Mouse (Mus musculus) liver (tissue): ENCODE measurements around the gene 3110082I17Rik.

Experiments
- DNase-seq: peaks from one replicate; pipeline ENCODE4 v3.0.0-alpha.2; 2020; ENCODE audit warnings: mixed read lengths

3110082I17Rik gene

DNA sequence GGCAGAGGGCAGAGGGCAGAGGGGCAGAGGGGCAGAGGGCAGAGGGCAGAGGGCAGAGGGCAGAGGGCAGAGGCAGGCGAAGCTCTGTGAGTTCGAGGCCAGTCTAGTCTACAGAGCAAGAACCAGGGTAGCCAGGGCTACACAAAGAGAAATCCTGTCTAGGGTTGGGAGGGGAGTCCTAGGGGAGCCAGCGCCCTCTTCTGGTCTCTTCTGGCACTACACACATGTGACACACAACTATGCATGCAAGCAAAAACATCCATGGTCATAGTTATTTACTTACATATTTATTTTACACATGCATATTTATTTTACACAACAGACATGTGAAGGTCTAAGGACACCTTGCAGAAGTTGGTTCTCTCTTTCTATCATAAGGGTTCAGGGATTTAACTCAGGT is 42.8 kb downstream of the 3110082I17Rik start:
- no peak for DNase-seq

DNA sequence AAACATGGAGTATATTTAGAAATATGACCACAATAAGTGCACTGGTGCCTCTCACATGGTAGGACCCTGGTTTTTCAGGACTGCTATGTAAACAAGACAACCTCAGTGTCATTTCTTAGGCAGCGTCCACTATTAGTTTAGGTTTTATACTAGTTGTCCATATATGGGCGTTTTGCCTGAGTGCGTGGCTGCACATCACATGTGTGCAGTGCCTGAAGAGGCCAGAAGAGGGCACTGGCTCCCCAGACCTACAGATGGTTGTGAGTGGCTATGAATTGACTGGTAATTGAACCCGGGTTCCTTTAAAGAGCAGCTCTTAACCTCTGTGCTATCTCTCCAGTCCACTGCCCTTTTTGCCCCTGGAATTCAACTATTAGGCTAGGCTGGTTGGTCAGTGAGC is 43.4 kb downstream of the 3110082I17Rik start:
- DNase-seq: no peak

DNA sequence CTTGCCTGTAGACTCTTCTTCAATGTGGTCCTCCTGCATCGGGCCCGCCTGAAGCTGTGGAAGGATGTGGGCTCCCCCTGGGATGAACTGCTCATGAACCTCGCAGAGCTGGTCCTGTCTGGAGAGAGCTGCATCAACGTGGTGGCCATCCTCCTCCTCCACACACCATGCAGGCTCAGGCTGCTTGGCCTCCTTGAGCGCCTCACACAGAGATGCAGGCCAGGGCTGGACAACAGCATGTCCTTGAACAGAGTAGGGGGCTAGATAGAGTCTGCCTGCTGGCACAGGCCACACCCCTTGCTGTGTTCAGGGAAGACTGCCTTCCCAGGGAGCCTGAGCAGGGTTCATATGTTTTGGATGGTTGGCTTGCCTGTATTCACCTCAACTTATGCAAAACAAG is 45.3 kb downstream of the 3110082I17Rik start:
- no peak for DNase-seq

DNA sequence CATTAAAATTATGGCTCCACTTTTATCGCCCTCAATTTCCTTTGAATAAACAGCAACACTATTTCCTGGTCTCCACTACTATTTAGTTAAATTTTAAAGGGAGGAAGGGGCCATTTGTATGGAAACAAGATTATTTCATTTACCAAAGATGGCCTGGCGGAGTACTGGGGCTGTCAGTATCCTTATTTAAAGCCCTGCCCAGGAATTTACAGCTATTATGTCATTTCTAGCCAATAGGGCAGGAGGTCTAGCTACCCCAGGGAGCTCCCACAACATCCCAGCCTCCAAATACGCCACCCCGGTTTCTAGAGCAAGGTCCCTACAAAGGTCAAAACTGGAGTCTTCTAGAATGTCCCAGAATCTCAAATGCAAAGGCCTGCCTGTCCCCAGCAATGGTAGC is 46.8 kb downstream of the 3110082I17Rik start:
- DNase-seq: no peak

DNA sequence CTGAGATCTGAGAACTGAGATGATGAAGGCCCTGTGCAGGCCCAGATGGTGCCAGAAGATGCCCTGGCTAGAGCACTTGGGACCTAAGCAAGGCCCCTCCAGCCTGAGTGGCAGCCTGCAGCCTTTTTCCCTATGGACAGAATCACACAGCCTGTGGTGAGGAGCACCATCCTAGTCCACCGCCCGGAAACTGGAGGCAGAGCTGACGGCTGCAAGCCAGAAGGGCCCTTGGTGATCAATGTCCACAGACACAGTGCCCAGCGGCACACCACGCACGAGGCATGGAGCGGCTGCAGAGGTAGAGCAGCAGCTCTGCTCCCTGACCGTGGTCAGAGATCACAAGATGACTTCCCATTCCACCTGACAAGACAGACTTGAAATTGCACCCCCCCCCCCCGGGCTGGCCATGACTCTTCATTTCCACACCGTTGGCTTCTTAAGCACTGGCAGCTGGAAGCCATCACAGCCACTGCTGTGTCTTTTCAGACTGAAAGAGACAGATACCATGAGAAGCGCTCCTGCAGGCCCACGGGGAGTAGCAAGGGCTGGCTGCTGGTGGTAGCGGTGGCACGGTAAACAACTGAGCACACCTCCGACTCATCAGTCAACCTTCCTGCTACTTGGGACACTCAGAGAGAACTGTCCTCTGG is 48.5 kb downstream of the 3110082I17Rik start:
- DNase-seq: no peak

DNA sequence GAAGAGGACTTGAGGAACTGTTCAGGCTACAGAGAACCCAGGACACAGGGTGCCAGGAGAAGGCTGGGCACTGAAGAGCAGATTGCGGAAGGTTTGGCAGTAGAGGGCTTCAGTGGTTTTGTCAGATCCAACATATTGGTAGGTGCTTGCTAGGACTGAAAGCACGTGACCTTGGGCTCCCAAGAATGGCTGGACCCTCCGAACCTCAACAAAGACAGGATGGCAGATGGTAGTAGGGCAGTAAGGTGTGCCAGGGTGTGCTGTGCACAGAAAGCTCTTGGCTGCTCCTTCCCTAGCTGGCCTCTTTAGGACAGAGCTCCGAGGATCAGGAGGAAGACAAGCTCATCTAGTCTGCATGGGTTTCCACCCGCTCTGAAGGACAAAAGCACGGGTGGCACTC is 49.2 kb downstream of the 3110082I17Rik start:
- no peak for DNase-seq

DNA sequence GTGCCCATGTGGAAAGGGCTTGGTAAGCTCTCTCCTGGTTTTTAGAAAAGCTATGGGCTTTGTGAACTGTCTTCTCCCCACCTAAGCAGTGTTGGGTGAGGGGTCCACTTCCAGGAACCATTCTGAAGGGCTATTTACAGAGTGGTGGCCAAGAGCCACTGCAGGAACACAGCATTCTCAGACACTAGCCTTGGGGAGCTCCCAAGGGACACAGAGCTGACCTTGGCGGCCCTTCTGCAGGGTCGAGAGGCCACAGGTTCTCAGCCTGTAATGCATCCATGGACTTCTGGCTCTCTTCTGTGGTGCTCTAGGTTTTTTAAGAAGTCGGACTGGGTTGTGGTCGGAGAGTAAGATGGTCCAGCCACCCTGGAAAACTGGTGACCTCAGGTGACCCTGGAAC is 50.3 kb downstream of the 3110082I17Rik start:
- no peak for DNase-seq

DNA sequence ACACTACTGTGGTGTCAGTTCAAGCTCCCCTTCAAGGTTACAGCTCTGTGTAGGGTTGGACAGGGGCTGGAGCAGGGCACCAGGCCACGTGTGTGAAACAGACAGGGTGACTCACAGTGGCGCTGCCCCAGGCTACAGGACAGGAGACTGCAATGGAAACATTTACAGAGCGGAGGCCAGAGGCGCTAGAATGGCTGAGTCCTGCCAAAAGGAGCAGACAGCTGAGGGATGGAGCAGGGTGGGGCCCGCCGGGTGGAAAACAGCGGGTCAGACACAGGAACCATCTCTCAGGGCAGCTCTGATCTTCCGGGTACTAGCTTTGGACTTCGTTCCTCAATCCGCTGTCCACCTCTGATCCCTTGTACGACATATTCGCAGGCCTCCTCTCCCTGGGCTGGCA is 50.9 kb downstream of the 3110082I17Rik start:
- no peak for DNase-seq

DNA sequence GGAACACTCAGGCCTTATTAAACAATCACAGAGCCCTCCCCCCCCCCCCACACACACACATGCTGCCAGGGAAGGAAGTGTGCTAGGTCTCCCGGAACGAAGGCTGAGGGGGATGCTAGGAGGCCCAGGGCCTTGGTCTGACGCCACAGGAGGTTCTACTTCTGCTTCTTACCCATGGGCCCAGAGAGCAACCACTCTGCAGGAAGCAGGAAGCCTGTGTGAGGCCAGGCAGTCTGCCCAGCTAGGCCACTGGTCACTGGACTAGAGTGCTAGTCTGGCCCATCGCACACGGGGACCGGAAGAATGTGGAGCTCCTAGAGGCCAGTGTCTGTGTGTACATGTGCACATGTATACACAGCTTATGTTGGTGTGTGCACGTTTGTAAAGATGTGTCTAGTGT is 51.8 kb downstream of the 3110082I17Rik start:
- DNase-seq: no peak

DNA sequence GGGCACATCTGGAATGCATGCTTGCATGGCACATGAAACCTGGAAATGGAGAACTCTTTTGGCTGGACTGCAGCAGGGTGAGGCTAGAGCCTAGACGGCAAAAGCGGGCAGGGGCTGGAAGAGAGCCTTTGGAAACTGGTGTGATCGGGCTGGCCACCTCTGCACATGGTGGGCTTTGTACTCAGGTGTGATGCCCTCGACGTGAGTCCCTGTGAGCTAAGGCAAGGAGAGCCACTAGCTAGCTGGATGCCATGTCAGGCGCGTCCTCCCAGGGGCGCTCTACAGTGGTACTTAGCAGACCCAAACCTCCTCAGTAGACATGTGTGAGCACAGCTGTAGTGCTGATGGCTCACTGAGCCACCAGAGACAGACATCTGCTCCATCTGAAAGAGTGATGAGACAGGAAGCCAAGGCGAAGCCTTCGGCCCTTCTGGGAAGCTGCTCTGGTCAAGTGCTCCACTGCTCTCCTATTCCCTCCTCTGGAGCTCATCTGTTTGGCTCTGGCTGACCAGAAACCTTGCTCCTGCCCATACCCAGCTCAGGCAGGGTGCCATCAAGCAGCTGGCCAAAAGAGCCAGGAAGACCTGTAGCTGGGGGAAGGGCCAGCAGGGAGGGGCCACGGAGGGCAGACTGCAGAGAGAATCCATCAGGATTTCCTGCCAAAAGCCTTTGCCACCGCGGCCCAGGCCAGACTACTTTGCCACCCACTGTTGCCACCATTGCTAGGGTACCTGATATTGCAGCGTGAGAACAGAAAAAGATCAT is 53.0 kb downstream of the 3110082I17Rik start:
- DNase-seq: no peak

DNA sequence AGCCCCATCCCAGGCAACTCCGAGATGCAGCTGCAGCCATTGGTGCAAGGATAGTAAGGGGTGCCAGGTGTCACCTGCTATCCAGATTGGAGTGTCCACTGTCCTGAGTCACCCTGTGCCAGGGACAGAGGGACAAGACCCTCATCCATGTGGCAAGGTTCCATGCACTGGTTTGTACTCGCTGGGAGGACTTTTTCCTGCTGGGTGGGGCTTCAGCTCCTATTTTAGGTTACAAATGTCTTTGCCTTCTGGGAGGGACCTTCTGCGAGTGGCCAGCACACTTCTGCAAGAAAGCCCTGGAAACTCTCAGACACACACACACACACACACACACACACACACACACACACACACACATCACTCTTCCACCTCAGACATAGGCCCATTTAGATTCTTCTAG is 54.4 kb downstream of the 3110082I17Rik start:
- no peak for DNase-seq

DNA sequence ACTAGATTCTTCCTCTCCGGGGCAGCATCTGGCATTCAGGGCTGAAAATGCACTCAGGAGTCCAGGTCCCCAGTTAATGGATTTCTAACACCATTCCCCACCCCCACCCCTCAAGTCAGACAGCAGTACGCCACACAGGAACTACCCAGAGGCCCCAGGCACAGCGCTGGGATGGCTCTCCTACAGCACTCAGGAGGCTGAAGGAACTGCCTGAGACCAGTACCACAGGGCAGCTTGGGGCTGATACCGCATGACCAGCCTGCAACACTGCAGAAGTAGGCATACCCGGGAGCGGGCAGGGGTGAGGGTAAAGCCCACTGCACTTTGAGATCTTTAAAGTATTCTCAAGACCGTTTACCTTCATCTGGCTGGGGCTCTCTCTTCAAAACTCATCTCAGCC is 54.8 kb downstream of the 3110082I17Rik start:
- no peak for DNase-seq

DNA sequence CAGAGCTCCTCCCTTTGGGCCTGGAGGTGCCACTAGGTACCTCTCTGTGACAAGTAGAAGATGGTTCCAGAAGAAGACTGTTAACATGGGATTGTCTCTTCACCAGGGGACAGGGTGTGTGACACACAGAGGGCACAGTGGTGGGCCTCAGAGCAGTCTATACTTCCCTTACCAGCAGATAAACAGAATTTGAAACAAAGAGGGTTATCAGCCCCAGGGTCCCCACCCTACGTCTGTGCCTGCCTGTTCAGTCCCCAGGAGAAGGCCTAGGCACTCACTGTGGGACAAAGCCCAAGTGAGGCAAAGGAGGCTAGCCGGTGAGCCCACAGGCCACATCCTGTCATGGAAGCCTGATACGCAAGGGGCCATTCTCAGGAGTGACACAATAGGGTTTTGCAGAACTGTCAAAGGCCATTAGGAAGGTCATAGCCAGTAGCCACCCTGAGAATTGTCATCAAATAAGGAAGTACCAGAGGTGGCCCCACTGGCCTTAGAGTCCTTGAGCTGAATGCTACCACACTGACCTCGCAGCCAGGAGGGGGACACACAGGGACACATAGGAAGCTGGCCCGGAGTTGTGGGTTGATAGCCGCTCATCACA is 55.4 kb downstream of the 3110082I17Rik start, which contains the start of gene C130050O18Rik:
C130050O18Rik (plus strand) TSS at position 480 of the 601 bp plus-strand sequence.
- no peak for DNase-seq

DNA sequence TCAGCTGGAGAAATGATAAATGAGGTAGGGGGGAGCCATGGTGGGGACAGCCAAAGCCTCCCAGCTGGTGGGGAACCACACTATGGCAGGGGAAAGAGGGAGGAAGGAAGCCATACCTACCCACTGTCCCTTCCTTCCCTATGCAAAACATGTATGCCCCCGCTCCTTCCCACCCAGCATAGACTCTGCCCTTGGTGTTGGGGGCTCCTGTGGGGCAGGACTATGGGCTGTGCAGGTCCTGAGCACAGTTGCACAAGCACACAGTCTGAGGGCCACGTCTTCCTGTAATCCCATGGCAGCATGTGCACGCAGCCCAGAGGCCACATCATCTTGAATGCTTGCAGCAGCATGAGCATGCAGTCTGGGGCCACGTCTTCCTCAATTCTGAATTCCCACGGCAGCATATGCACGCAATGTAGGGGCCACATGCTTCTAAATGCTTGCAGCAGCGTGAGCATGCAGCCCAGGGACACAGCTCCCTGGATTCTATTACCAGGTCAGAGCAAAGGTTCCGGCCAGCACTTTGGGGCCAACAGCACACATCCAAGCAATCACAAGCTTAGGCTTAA is 56.6 kb downstream of the 3110082I17Rik start:
- no peak for DNase-seq

DNA sequence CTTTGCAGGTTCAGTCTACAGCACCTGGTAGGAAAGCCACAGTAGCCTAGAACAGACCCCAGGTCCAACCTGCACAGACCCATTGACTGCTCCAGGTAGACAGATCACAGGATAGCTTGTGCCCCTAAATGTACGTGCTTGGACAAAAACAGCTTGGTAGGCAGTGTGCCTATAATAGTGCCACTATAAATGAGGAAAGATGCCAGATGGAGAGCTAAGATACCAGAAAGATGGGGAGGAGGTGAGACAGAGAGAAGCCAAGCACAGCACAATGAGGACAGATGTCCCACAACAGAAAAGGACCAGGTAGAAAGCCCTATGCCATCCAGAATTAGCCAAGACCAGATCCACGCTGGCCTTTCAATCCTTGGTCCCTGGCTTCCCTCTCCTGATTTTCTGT is 58.2 kb downstream of the 3110082I17Rik start:
- DNase-seq: no peak

DNA sequence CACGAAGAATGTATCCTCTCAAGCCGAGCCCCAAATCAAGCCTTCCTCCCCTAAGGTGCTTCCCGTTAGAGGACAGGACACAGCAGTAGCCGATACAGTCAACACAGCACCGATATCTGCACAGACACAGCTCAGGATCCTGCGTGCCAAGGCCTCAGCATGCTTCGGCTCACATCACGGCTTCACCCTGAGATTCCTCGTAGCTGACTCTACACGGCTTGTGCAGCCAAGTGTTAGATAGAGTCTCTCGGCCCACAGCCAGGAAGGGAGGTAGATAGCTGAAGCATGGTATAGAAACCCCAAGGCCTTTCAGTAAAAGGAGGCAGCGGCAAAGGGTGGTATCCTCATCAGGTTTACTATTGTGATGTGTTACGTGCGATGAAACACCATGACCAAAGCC is 60.3 kb downstream of the 3110082I17Rik start:
- no peak for DNase-seq

DNA sequence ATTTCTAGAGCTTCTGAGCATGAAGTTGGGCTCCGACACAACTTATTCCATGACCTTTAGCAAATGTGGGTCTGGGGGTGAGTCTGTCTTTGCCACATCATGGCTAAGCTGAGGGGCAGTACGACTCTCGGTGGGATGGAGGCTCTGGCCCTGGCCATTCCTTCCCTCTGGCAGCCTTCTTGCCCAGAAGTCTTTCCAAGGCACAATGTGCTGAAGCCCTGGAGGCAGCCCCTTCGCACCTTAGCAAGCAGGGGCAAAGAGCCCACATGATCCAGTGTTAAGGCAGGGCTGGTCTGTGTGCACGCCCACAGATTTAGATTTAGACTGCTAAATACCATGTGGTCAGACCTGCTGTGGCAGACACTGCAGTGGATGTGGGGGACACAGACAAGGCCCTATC is 61.5 kb downstream of the 3110082I17Rik start:
- no peak for DNase-seq

DNA sequence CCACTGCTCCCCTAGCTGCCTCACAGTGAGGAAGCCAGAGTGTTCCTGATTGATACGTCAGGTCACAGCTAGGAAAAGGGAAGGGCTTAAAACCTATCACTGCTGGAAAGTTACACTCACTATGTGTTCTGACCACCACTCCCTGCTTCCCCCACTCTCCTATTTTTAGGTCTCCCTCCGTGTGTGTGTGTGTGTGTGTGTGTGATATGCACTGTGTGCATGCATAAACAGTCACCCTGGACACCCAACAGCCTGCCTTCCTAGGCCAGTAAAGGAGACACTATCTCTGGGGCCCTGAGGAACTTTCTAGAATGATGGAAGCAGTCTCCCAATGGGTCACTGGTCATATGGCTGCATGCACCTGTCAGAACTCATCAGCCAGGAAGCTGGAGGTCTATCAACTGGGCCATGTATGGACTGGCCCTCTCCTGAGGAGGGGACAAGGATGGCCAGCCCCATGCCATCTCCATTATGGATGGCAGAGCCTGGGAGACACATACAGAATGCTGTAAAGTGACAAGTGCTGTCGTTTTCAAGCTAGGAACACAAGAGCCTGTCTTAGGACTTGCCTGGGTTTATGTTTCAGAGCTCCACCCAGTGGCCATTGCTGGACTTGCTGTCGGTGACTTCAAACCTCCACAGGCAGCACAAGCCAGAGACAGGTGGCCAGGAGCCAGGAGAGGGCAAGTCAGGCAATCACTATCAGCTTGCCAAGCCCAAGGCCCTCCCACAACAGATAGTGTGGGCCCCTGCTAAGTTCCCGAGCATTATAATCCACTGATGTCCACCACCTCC is 62.2 kb downstream of the 3110082I17Rik start:
- peak; percentile 93 for DNase-seq

DNA sequence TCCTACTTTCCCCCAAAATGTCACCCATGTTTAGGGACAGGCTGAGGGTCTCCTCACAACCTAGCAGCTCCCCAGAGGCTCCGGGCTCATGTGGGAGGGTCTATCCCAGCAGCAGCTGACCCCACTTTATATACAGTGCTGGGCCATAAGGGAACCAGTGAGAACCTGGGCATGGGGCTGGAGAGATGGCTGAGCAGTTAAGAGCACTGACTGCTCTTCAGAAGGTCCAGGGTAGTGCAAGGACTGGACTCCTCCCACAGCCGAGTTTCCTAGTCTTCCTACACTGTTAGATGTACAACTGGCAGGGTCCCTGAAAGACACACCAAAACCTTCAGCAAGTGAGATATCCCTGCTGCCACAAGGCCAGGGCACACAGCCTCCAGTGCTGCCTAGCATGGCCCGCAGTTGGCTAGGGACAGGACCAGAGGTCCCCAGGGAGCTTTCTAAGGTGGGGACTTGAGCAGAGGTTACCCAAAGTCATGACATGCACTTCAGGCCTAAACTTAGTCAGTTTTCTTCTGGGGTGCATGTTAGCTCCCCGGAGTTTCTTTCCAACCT is 62.9 kb downstream of the 3110082I17Rik start:
- DNase-seq: no peak

DNA sequence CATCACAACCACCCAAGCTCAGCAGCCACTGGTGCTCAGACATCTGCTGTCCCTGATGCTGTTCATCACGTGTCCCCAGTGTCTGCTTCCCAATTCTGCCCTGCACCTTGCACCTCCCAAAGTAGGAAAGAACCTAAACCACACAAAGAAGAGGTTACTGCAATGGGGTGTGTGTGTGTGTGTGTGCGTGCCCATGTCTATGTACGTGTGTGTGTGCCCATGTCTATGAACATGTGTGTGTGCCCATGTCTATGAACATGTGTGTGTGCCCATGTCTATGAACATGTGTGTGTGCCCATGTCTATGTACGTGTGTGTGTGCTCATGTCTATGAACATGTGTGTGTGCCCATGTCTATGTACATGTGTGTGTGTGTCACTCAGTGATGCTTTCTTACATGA is 64.8 kb downstream of the 3110082I17Rik start:
- DNase-seq: no peak

DNA sequence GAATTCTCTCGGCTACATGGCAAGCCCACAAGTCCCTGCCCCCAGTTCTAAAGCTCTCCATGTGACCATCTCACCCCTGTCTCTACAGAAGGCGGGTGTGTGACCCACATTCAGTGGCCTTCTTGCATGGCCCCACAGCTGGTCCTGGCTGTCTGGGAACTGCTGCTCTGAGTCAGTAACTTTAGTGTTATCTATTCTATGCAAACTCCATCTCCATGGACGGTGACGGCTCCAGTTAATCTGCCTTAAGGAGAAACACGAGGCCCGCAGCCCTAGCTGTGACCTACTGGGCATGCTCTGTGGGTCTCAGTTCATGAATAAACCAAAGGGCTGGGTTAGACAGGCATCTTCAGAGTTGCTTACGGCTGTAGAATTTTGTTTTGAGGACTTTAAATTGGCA is 65.9 kb downstream of the 3110082I17Rik start:
- peak; percentile 83 for DNase-seq

DNA sequence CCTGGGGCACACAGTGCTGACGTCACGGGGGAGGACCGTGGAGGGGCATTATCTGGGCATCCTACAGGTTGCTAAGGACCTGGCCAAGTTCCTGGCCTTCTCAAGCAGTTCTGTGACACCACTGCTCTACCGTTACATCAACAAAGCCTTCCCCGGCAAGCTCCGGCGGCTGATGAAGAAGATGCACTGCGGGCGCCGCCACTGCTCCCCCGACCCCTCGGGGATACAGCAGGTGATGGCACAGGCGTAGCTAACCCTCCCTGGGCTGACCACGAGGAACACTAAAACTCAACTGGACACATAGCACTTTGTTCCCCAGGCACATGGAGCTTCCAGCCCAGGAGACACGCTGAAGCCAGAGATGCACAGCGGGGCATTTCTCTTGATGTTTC is 67.1 kb downstream of the 3110082I17Rik start:
- no peak for DNase-seq
